Mouse (Mus musculus) liver, embryonic 14.5 days (tissue): ENCODE results near the gene Nacc2. TPM values are rescaled to one million over a fixed set of nuclear protein-coding genes. Genes with fewer than 3 reads are reported as not detected.
A peak's percentile ranks its signal among the peaks of the same experiment; 100 is the strongest.

ENCODE experiments used
- ATAC-seq: fragments of 200-750 bp; cut with Nextera tagmentation; 2 replicates; pipeline ENCODE4 v1.8.0; 2017; ENCODE audit warnings: moderate number of reproducible peaks, mild to moderate bottlenecking, moderate library complexity; ENCODE audit not compliant: insufficient read depth
- DNase-seq, 3 experiments: peaks; one replicate each; pipeline ENCODE4 v3.0.0-alpha.2; 2012 to 2013; ENCODE audit warnings: low read depth in 3 of 3, low spot score in 3 of 3
- H3K27ac ChIP-seq: fragments of 300-500 bp; sonication (generic); 2 replicates; pipeline ENCODE4 v1.5.1; 2014; ENCODE audit warnings: moderate library complexity, mild to moderate bottlenecking, control low read depth, inconsistent platforms
- H3K27me3 ChIP-seq: fragments of 300-500 bp; sonication (generic); 2 replicates; pipeline ENCODE4 v1.6.1; 2014; ENCODE audit warnings: mild to moderate bottlenecking, low read length, moderate library complexity; ENCODE audit not compliant: control insufficient read depth, insufficient read depth
- H3K36me3 ChIP-seq: fragments of 300-500 bp; sonication (generic); replicated peaks from 2 replicates; pipeline ENCODE4 v1.6.1; 2014; ENCODE audit warnings: low read depth; ENCODE audit not compliant: control insufficient read depth, insufficient read depth
- H3K4me1 ChIP-seq, 2 experiments: fragments of 200-500 bp in 1 of 2; fragments of 300-500 bp in 1 of 2; sonication (generic) in 1 of 2; replicated peaks; 2 replicates each; pipeline ENCODE4 v1.6.1; 2012 to 2014; ENCODE audit warnings: antibody characterized with exemption in 1 of 2, inconsistent platforms in 1 of 2, low read length in 1 of 2; ENCODE audit not compliant: control insufficient read depth in 2 of 2, insufficient read depth in 2 of 2
- H3K4me2 ChIP-seq: fragments of 300-500 bp; sonication (generic); 2 replicates; pipeline ENCODE4 v1.6.1; 2014; ENCODE audit warnings: low read depth, mild to moderate bottlenecking, control low read depth, moderate library complexity
- H3K4me3 ChIP-seq, 2 experiments: fragments of 200-500 bp in 1 of 2; fragments of 300-500 bp in 1 of 2; sonication (generic) in 1 of 2; 2 replicates each; pipeline ENCODE4 v1.5.1; 2012 to 2014; ENCODE audit warnings: low read depth in 2 of 2, low read length in 2 of 2, mild to moderate bottlenecking in 2 of 2, control low read depth in 1 of 2, inconsistent platforms in 1 of 2, moderate library complexity in 1 of 2; ENCODE audit not compliant: insufficient read depth in 1 of 2
- H3K9ac ChIP-seq: fragments of 300-500 bp; sonication (generic); replicated peaks from 2 replicates; pipeline ENCODE4 v1.6.1; 2014; ENCODE audit warnings: mild to moderate bottlenecking, control low read depth, moderate library complexity
- H3K9me3 ChIP-seq: fragments of 300-500 bp; sonication (generic); 2 replicates; pipeline ENCODE4 v1.6.1; 2016; ENCODE audit warnings: low read length, mixed read lengths; ENCODE audit not compliant: control insufficient read depth
- CTCF ChIP-seq: IDR thresholded peaks from 2 replicates; pipeline ENCODE4 v1.5.1; 2016; ENCODE audit warnings: antibody characterized with exemption, low read depth, control low read depth
- EP300 ChIP-seq: IDR thresholded peaks from 2 replicates; pipeline ENCODE4 v1.6.1; 2016; ENCODE audit warnings: antibody characterized with exemption, low read depth
- WGBS: fragments of 180-500 bp; shearing (Covaris S2); extraction: QIAGEN DNeasy Blood & Tissue Kit; methylation state at CpG from one replicate; pipeline ENCODE4 v1.1.7; 2014; ENCODE audit not compliant: insufficient replicate concordance; 5-methylcytosine and 5-hydroxymethylcytosine counted together
- polyA plus RNA-seq, 2 experiments: library from polyadenylated mRNA; depleted of rRNA in 1 of 2; stranded (reverse) in 1 of 2; unstranded in 1 of 2; fragments of >200 nt; fragmentation: Nextera tagmentation in 1 of 2; extraction: Ambion mirVana in 1 of 2; gene quantifications; 2 replicates each; pipeline versions ENCODE4 v1.2.1 to v1.2.3; 2012 to 2014

Nacc2 gene
- polyA plus RNA-seq, 2 experiments, result 1.4 to 2.4 TPM

GRCm38 (mm10) chr2:26143556-26143955 lies 20.5 kb upstream of the Nacc2 start:
- Histone ChIP-seq H3K9ac (no peak overlapping the region), H3K4me2 (no peak overlapping the region), H3K9me3 (no peaks in the 10 kb centered on the region), H3K36me3 (no peaks in the 10 kb centered on the region), H3K27me3 (no peaks in the 10 kb centered on the region), H3K27ac (no peak overlapping the region), H3K4me3 (no peak overlapping the region), H3K4me1 (peaks cover 0 to 12% of the 10 kb centered on the region in 2 experiments; a peak in 3 of 4 replicates)
- DNase-seq, result no peak
- 59% methylated on average over 2 of the region's 2 CpGs for WGBS
- TF ChIP-seq CTCF, result no peak
- TF ChIP-seq EP300, result no peak
- no peak for ATAC-seq

- WGBS, result 79% methylated on average over 3 of the region's 3 CpGs
Measured at GRCm38 (mm10) chr2:26142986-26143385, 20.0 kb upstream of the Nacc2 start.

GRCm38 (mm10) chr2:26141893-26142635 lies 19.0 kb upstream of the Nacc2 start:
- no peak overlapping the region for H3K4me2 ChIP-seq
- H3K4me3 ChIP-seq, result no peak overlapping the region
- no peaks in the 10 kb centered on the region for H3K9me3 ChIP-seq
- no peak overlapping the region for H3K9ac ChIP-seq
- no peak for ATAC-seq
- TF ChIP-seq CTCF (peak; percentile 86), EP300 (no peak)
- 58% methylated on average over 12 of the region's 12 CpGs for WGBS
- peaks cover 6% of the 10 kb centered on the region; the same call in 1 of the 2 replicates for H3K36me3 ChIP-seq
- H3K27me3 ChIP-seq, result no peaks in the 10 kb centered on the region
- DNase-seq, result no peak
- H3K27ac ChIP-seq, result no peak overlapping the region
- peaks cover 5 to 22% of the 10 kb centered on the region in 2 experiments for H3K4me1 ChIP-seq

More at GRCm38 (mm10) chr2:26142986-26143385, 20.0 kb upstream of the Nacc2 start:
- Histone ChIP-seq H3K36me3 (no peaks in the 10 kb centered on the region; the same call in 1 of the 2 replicates), H3K4me1 (peaks cover under 1 to 12% of the 10 kb centered on the region in 2 experiments), H3K9me3 (no peaks in the 10 kb centered on the region), H3K27me3 (no peaks in the 10 kb centered on the region), H3K9ac (no peak overlapping the region), H3K4me3 (no peak overlapping the region), H3K27ac (no peak overlapping the region), H3K4me2 (no peak overlapping the region)
- no peak for DNase-seq
- ATAC-seq, result no peak
- TF ChIP-seq EP300 (no peak), CTCF (no peak)

GRCm38 (mm10) chr2:26140903-26141302 lies 17.9 kb upstream of the Nacc2 start:
- TF ChIP-seq CTCF (no peak), EP300 (no peak)
- ATAC-seq (0 out of 2 replicates have a peak, but pooled peaks have one; percentile 1), DNase-seq (no peak)
- Histone ChIP-seq H3K36me3 (peaks cover 6% of the 10 kb centered on the region; the same call in 1 of the 2 replicates), H3K4me1 (peaks cover 5 to 25% of the 10 kb centered on the region in 2 experiments), H3K9ac (peak overlapping the region; percentile 67), H3K27me3 (no peaks in the 10 kb centered on the region), H3K4me2 (peak overlapping the region; percentile 86), H3K9me3 (no peaks in the 10 kb centered on the region), H3K4me3 (peak overlapping the region; percentile 68 to 90), H3K27ac (peak overlapping the region; percentile 12)
- 14% methylated on average over 6 of the region's 6 CpGs for WGBS

- peak overlapping the region; percentile 86 for H3K4me2 ChIP-seq
- peak; percentile 97 to 99 (median 98) for DNase-seq
- peaks cover 6% of the 10 kb centered on the region; the same call in 1 of the 2 replicates for H3K36me3 ChIP-seq
- H3K9ac ChIP-seq, result peak overlapping the region; percentile 88
- WGBS, result under 1% methylated on average over 60 of the region's 60 CpGs
- TF ChIP-seq EP300 (no peak), CTCF (no peak)
- peak overlapping the region; percentile 79 to 90 for H3K4me3 ChIP-seq
- H3K4me1 ChIP-seq, result peaks cover 5 to 25% of the 10 kb centered on the region in 2 experiments
- peak; percentile 81 for ATAC-seq
- H3K27me3 ChIP-seq, result no peaks in the 10 kb centered on the region
- peak overlapping the region; percentile 79 for H3K27ac ChIP-seq
- H3K9me3 ChIP-seq, result no peaks in the 10 kb centered on the region
Measured at GRCm38 (mm10) chr2:26140292-26140819, 17.3 kb upstream of the Nacc2 start.
